Mouse (Mus musculus) bone marrow macrophage, adult 2 months (primary cell): Measurements from ENCODE around the gene Tgfbr2.

Source experiments
- CTCF ChIP-seq: IDR thresholded peaks from 2 replicates; pipeline ENCODE4 v1.5.1; 2012; ENCODE audit warnings: low read depth, mild to moderate bottlenecking, low read length, moderate library complexity
- POLR2A ChIP-seq: IDR thresholded peaks from 2 replicates; pipeline ENCODE4 v1.6.1; 2012; ENCODE audit warnings: mild to moderate bottlenecking, low read depth, low read length, borderline replicate concordance

- no peak for TF ChIP-seq CTCF
- no peak for TF ChIP-seq POLR2A
These were observed 22.5 kb upstream of the Tgfbr2 start for GRCm38 (mm10) chr9:116197491-116198170.
